Mouse (Mus musculus) cerebellum, postnatal 36 days (tissue): Measurements from ENCODE around the gene Rhobtb1.

Experiments
- DNase-seq, 2 experiments: peaks; one replicate each; pipeline ENCODE4 v3.0.0; 2021 to 2022; ENCODE audit warnings: mixed read lengths in 2 of 2

Rhobtb1 gene

DNA sequence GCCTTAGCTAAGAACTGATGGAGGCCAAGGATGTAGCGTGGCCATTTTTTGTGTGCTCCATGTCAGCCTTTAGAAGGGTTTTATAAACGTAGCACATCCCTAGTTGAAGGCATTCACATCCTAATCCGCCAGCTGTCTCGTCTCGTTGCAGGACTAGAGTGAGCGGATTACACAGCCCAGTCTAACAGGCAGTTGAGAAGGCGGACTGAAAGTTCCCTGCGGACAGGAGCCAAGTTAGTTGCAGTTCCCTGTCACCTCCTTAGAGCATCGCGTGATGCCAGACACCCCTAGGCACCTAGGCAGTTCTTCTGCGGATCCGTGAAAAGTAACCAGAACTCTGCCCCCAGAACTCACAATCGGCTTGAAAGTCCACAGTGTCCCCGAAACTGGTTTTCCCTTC lies 60.7 kb downstream of the Rhobtb1 start:
- DNase-seq, result peak in 1 of 2 experiments; percentile 13

DNA sequence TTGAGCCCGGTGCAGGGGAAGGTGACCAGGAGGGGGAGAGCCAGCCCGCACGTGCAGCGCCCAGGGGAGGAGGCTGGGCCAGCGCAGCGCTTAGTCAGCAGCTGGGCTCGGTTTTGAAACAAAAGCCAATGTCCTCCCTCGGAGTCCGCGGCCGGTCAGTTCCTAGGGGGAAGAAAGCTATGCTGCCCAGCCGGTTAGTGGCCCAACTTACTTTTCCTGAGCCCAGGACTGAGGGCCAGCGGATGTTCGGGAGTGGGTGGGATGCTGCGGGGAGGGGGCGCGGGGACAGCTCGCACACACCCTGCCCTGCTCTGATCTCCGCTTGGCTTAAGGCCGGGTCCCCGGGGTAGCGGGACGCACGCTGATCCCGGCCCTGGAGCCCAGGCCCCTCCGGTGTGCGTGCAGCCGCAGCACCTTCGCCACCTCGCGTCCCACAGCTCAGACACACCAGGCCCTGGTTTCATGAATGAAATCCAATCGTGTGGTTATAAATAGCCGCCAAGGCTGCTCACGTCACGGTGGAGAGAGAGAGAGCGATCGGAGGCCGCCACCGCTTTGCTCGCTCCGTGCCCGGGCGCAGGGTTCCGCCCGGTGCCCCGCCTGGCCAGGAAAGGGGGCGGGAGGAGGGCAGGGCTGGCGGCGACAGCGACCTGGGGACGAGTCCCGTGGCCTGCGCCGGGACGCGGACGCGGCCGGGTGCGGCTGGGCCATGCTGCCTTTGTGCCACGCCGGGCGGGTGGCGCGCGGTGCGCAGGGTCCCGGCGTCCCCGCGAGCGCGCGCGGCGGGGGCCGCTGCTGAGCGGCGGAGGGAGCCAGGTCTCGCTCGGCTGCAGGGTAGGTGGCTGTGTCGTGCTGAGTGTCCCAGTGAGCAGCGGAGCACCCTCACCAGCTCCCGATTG lies 61.6 kb downstream of the Rhobtb1 start, which contains the start of gene A930033H14Rik:
A930033H14Rik (minus strand) TSS at position 557 of the 899 bp plus-strand sequence.
- DNase-seq, result peak; percentile 64 to 66

DNA sequence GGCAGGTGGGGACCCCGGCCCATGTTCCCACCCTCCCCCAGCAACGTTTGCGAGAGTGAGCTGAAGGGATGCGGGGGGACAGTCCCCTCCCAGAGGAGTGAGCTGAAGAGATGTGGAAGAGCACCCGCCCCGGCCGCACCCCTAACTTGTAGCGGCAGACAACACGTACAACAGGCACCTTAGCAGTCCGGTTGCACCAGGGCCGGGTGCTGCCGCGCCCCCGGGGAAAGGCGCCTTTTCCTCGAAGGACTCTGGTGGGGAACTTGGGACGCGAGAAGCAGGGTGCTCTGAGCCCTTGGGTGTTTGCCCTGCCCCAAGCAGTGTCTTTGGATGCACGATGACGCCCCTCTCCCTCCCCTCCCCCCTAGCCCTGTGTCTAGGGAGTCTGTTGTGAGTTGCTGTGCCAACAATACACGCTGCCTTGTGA lies 62.2 kb downstream of the Rhobtb1 start:
- DNase-seq, result peak; percentile 11 to 16

DNA sequence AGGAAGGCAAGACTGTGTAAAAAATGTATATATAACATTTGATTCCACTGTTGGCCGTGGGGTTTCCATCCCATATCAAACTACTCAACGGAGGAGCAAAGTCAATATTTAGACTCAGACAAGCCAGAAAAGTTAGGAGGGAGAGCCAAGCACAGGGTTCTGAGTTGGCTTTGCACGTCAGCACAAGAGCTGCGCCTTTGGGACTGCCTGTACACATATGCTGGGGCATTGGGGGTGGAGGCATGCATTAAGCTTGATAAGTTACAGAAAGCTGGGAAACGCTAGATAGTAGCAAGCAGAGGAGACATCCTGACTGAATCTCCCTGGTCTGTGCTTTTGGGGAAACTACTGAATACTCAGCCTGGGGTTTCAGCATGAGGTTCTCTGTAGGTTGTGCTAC lies 62.8 kb downstream of the Rhobtb1 start:
- DNase-seq, result no peak

DNA sequence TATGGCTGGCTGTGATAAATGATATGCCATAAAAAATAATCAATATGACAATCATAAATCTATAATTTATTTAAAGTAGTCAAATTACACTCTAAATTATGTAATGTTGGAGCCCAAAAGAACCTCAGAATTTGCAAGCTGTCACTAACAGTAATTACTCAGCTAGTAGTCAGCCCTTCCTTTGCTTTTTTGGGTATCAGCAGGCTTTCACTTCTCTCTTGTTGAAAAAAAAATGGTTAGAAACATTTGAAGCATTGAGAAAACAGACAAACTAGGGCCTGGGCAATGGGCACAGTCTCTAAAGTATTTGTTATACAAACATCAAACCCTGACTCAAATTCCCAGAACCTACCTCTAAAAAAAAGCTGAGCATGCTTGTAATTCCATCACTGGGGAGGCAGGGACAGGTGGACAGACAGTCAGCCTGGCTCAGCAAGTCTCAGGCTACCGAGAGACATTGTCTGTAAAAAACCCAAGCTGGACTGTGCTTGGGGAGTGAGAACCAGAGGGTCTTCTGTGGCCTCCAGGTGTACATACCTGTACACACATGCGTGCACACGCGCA lies 66.0 kb downstream of the Rhobtb1 start:
- DNase-seq, result no peak

DNA sequence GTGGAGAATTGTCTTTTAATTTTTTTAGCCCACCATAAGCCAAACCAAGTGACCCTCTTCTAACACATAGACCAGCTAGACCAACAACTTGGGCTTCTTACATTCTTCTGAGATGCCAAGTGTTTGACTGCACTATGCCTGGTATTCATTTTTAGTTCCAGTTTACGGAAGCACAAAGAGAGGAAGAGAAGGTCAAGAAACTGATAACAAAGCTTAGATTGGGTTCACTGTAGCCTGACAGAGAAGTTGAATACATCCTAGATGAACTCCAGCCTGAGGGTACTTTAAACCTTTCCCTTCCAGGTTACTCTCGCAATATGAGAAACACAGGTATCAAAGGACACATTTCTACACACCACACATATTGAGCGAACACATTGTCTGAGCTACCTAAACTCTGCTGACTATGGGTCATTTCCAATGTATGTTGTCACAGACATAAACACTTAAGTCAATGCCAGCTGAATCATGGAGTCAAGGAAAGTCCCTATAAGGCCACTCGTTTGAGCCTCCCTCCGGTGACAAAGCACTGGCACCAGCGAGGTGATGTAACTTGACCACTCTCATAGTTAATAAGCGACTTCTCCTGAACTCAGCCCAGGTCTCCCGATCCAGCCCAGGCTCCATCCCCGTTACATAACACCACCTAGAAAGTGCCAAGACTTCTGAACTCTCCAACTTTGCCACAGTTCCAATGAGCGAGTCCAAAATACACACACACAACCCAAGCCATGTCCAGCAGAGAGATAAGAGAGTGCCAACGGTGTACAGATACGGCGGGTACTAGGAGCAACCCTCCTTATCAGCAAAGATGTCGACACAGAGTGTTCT lies 67.4 kb downstream of the Rhobtb1 start:
- no peak for DNase-seq

DNA sequence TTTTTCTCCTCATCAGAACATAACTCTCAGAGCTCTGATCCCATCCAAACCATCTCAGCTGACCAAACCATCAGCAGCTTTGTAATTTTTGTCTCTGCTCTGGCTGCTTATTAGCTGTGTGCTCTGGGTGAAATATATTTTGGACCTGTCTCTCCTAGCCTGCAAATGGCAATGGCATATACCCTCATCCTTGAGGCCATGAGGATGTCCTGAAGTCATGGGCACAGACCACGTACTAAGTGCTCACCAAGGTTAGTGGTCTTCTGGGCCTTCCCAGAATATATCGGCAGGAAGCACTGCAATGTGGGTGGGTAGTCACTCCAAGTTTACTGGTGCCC lies 68.0 kb downstream of the Rhobtb1 start:
- no peak for DNase-seq

DNA sequence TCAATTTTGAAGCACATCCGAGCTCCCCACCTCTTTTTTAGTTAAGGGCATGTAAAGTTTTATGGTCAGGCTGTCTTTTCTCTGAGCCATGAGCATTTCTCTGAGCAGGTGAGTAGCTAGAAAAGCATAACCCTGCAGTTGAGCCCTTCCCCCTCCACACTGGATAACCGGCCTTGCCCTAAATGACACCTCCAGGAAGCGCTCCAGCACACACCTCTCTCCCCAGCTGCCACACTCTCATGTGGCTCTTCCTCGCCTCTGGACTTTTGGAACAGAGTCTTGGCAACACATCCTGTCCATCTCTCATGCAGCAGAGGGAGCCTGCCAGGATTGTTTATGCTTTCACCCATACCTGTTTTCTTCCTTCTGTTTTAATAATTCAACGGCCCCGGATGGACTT lies 69.1 kb downstream of the Rhobtb1 start:
- no peak for DNase-seq

DNA sequence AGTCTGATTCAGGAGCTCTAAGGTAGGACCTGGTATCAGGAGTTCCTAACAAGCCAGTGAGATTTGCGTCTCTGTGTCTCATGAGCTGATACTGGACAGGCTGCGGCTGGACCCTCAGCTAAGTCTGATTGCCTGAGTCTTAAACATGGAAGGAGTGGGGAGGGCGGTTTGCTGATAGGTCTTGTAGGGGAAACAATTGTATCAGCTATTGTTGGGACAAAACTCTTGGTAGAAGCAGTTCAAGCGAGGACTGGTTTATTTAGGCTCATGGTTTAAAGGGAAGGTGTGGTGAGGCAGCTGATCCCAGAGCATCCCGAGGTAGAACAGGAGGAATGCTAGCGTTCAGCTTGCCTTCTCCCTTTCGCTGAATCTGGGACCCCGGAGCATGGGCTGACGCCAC lies 69.9 kb downstream of the Rhobtb1 start:
- no peak for DNase-seq

DNA sequence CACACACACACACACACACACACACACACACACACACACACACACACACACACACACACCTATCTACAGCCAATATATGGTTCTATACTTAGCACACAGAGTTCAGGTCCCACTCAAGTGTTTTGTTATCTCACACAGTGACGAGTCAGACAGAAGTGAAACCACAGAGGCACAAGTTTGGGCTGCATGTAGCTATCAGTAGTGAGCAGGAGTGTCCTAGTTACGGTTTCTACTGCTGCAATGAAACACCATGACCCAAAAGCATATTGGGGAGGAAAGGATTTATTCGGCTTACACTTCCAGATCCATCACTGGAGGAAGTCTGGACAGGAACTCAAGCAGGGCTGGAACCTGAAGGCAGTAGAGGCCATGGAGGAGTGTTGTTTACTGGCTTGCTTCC lies 70.7 kb downstream of the Rhobtb1 start:
- DNase-seq, result no peak

DNA sequence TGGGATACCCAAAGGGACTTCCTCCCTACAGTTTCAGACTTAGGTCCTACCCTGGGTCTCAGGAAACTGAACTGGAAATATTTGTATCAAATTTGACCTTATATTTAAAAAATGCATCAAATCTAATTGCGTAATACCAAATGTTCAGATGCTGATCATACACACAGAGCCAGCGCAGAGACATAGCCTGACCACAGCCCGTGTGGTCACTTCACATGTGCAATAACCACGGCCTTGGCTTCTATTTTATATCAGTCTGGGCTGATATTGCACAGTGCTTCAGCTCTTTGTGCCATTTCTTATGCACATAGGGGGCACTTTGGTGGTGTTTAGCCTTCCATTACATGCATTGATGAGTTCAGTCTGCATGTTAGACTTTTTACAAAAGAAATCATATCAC lies 72.0 kb downstream of the Rhobtb1 start:
- no peak for DNase-seq

DNA sequence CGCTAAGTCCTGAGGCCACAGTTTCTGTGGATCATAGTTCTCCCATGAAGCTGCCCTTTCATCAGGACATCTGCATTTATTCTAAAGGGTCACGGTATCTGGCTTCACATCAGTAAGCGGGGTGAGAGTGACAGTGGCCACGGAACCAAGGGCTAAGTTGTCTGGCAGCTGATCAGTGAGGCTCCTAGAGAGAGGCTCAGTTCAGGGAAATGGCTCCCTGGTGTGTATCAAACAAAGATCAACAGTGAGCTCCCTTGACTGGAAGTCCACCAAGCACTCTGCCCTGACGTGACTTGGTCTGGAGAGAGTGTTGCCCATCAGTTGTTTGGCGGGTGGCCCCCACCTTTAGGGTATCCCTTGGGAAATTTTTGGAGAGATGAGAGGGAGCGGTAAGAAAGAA lies 73.0 kb downstream of the Rhobtb1 start:
- DNase-seq, result no peak

DNA sequence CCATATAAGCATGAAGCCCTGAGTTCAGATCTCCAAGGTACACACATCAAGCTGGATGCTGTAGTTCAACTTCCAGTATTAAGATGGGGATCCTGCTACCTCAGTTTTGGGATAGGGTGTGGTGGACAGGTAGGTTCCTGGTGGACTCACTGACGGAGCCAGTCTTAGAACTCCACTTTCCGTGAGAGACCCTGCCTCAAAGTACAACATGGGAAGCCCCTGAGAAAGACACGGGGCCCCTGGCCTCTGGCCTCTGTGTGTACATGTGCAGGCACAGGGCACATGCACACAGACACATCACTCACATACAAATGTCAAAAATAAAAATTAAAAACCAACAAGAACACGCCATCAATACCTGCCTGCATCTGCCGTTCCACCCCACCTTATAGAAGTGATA lies 74.2 kb downstream of the Rhobtb1 start:
- no peak for DNase-seq

DNA sequence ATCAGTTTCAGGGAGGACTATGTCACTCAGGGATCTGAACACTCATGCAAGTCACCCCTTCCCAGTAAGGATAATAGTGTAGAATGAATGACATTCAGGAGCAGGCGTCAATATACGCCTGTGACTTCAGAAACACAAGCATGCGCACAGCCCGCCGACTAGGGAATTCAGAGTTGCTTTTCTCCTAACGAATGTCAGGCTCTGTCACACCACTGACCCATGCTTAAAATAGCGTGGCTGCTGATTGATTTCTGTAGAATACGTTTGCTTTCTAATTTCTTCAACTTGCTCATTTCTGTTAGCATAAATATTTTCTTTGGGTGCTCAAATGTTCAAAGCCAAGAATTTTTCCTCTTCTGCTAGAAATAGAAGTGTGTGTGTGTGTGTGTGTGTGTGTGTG lies 74.7 kb downstream of the Rhobtb1 start:
- no peak for DNase-seq

DNA sequence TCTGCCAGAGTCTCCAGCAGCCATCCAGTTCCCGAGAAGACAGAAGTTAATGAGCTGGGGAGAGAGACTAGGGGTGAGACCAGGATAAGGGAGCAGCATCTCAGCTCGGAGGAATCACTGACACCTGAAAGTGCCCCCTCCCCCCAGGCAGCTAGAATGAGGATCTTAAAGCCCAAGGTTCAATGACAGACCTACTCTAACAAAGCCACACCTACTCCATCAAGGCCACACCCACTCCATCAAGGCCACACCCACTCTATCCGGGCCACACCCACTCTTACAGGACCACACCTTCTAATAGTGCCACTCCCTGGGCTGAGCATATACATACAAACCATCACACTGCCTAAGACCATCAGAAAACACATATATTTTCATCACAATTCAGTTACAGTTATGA lies 86.0 kb downstream of the Rhobtb1 start:
- no peak for DNase-seq

DNA sequence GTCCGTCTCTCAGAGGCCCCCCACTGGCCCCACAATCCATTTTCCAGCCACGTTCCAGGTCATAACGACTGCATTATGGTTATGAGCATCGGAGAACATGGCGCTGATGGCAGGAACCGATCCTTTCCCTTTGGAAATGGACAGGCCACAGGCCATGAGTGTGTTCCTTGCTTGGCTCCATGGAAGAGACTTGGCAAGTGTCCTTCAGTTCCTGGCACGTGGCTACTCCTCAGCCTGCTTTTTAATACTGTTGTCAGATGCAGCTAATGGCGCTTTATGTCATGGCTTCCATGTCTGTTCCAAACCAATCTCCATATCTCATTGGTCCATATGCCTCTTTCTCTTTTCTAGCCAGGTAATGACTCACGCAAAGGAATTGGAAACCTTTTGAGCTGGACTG lies 86.5 kb downstream of the Rhobtb1 start:
- no peak for DNase-seq

DNA sequence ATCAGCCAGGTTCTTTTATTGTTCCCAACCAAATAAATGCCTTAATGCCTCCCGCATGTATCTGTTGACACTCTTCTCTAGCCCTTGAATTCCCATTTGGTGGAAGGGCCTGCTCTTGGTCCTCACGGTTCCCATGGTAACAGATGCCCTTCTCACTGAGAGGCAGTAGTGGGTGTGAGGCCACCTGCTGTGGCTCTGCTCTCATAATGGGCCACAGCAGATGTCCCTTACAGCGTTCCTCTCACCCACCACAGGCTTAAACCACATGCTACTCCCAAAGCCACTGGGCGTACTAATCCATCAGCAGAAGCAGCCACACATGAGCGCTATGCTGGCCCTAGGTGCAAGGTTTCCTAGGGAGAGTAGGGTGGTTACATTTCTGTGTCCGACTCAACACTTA lies 87.1 kb downstream of the Rhobtb1 start:
- DNase-seq, result peak in 1 of 2 experiments; percentile 18

DNA sequence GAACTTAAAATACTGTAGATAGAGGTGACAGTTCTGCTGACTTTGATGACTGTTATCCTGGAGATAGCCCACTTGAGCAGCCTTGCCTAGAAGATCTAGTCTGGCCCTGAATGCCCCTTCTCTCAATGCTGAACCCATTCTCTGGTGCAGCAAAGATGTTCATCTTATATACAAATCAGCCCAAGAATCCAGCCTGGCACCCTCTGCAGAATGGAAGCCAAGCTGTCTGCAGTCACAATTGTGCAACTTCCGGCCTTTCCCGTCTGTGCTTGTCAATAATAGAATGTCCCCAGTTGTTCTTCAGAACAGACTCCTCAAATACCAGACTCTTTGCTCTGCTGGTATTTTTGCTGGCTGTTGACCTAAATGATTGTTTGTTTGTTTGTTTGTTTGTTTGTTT lies 89.3 kb downstream of the Rhobtb1 start:
- DNase-seq, result no peak

DNA sequence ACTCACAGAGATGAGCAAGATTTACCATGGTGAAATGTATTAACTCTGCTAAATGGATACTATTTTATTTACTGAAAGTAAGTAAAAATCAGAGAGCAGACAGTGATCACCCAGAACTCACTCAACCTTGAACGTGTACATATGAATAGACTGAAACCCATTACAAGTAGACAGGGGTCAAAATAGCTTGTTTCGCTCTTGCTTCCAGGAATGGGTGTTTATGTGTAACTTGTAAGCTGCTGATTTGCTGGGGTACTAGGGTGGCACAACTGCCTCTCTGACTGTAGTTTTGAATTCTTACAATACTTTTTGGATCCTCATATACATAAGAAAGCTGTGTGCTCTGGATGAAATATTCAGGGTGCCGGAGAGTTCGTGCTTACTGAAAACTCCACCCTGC lies 93.9 kb downstream of the Rhobtb1 start:
- DNase-seq, result no peak

DNA sequence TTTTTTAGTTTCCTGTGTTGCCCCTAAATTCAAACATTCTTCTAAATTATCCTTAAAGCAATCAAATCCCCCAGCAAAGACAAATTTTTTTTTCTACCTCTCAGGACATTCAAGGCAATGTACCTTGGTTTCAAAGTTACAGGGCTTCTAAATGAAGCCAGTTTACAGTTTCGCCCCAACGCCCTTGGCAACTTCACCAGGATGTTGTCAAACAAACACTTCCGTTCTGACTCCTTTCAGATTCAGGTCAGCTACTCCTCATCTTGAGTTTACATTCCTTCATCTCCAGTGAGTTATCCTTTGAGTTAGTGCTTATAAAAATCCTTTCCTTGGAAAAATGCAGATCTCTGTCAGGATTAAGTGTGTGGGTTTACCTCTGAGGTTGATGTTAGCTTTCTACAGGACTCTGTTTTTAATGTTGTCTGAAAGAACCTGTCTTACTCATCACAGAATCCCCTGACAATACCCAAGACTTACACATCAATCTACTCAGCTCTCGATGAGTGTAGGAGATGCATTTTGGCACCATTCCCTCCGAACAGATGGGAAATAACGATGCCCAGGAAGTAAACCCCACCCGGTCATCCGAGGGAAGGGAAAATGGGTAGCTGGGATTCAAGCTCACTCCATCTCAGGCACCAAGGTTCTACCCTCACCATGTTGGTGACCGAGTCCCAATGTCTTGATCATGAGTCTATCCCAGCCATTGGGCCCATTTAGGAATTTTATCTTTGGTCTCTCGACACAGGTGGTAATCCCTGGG lies 94.9 kb downstream of the Rhobtb1 start:
- DNase-seq, result peak; percentile 35 to 42

DNA sequence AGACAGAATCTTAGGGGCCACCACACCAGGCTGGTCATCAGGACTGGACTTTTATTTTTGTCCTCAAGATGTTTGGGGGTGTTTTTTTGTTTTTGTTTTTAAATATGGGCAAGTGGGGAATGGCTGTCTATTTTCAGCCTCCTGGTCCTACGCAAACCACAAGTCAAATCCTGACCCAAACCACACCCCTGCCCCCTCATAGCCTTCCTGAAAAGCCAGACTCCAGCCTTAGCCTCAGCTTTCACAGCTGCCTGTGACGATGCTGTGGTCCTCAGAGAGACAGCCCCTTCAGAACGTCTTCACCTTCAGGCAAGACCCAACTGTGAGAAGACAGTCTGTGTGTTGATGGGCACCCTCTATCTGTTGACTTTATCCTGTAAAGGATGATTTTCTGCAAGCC lies 95.5 kb downstream of the Rhobtb1 start:
- DNase-seq, result no peak

DNA sequence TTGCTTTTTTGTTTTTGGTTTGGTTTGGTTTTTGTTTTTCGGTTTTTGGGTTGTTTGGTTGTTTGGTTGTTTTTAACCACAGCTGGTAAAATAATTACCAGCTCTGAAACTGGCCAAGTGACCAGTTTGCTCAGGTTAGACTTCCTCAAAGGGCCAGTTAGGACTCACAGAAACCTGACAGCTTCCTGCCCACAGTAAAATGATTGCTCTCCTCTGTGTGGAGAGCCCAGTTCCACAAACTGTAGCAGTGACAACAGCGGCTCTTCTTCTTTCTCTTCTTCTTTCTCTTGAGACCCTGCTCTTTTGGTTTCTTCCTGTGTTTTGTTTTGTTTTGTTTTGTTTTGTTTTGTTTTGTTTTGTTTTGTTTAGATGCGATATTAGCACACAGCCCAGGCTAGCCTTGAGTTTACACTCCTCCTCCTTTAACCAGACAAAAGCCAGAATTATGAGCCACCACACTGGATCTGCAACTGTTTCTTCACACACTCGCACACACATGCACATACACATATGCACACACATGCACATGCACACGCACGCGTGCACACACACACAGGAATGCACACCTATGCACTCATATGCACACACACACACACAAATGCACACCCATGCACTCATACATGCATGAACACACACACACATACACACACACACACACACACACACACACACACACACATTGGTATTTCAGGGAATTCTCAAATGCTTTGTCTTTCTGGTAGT lies 96.2 kb downstream of the Rhobtb1 start:
- no peak for DNase-seq
